Mouse (Mus musculus): ENCODE measurements around the gene Srsf12. TPM values are rescaled to one million over a fixed set of nuclear protein-coding genes. Genes with fewer than 3 reads are reported as not detected.

Gene Srsf12
- polyA plus RNA-seq (2014; fragmentation: Nextera tagmentation; extraction: Ambion mirVana) = 7.9 and 9.0 TPM in 2 replicates

- DNase-seq (ENCODE audit: low spot score) (peak; percentile 72), ATAC-seq (replicated peaks; ENCODE audit: low FRiP score) (peak; percentile 82)
- H3K4me2 ChIP-seq (ENCODE audit: low read depth, low read length, severe bottlenecking) = peak within 1 kb of the TSS; percentile 100
- H3K36me3 ChIP-seq (ENCODE audit: control insufficient read depth, insufficient read depth, low read length) = no peaks in the 10 kb centered on the region
- peak within 1 kb of the TSS; percentile 63 for H3K4me3 ChIP-seq (ENCODE audit: low read depth, low read length)
- H3K27me3 ChIP-seq (ENCODE audit: control insufficient read depth, insufficient read depth, low read length) = no peaks in the 10 kb centered on the region
- peak within 1 kb of the TSS; percentile 74 for H3K9ac ChIP-seq (ENCODE audit: low read length)
- no peaks in the 10 kb centered on the region for H3K9me3 ChIP-seq (ENCODE audit: control insufficient read depth, low read length)
- WGBS = 2% methylated on average over 58 of the region's 65 CpGs
- H3K4me1 ChIP-seq (replicated peaks; ENCODE audit: control insufficient read depth, insufficient read depth, low read length) = 0 out of 2 replicates have a peak, but pooled peaks cover 3% of the 10 kb centered on the region
- no peak within 1 kb of the TSS for H3K27ac ChIP-seq (ENCODE audit: low read depth, low read length)
Observed at GRCm38 (mm10) chr4:33208881-33209841, at the start of gene Srsf12. Gene Srsf12 (plus strand): TSS chr4:33208991.

DNA sequence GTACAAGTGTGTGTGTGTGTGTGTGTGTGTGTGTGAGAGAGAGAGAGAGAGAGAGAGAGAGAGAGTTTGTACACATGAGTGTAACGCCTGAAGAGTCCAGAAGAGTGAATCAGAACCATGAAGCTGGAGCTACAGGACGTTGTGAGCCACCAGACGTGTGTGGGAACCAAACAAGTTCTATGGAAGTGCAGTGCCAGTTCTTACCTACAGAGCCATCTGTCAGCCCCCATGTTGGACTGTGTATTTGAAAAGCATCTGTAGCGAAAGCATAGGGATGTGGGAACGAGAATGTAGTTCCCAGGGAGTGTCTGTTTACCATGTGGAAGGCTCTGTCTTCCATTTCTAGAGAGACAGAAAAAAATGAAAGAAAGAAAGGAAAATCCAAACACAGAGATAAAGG lies 25.3 kb upstream of the Srsf12 start:
- Histone ChIP-seq H3K4me3 (ENCODE audit: low read depth, low read length) (no peak overlapping the region), H3K4me1 (replicated peaks; ENCODE audit: control insufficient read depth, insufficient read depth, low read length) (no peaks in the 10 kb centered on the region; the same call in 1 of the 2 replicates), H3K9ac (ENCODE audit: low read length) (no peak overlapping the region), H3K4me2 (ENCODE audit: low read depth, low read length, severe bottlenecking) (no peak overlapping the region), H3K9me3 (ENCODE audit: control insufficient read depth, low read length) (no peaks in the 10 kb centered on the region), H3K36me3 (ENCODE audit: control insufficient read depth, insufficient read depth, low read length) (no peaks in the 10 kb centered on the region), H3K27ac (ENCODE audit: low read depth, low read length) (no peak overlapping the region), H3K27me3 (ENCODE audit: control insufficient read depth, insufficient read depth, low read length) (no peaks in the 10 kb centered on the region)
- 82% methylated on average over 5 of the region's 5 CpGs for WGBS
- DNase-seq (ENCODE audit: low spot score) (no peak), ATAC-seq (replicated peaks; ENCODE audit: low FRiP score) (no peak)

DNA sequence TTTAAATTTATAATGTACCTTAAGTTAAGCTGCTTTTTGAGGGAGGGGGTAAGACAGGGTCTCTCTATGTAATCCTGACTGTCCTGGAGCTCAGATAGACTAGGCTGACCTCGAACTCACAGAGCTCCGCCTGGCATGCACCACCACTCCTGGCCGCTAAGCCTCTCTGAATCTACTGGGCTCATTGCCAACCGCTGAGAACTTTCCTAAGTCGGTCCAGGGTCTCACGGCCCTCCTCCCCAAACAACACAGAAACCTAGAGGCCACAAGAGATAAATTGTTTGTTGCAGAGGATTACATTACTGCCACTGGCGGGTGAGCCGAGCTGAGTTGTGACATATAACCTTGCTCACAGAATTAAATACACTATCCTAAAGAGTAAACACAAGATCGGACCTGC lies 20.6 kb upstream of the Srsf12 start:
- H3K4me2 ChIP-seq (ENCODE audit: low read depth, low read length, severe bottlenecking) = peak overlapping the region; percentile 96; the same call in 1 of the 2 replicates
- H3K9me3 ChIP-seq (ENCODE audit: control insufficient read depth, low read length) = no peaks in the 10 kb centered on the region
- peak overlapping the region; percentile 62; the same call in 1 of the 2 replicates for H3K4me3 ChIP-seq (ENCODE audit: low read depth, low read length)

GRCm38 (mm10) chr4:33188781-33189734 lies 19.7 kb upstream of the Srsf12 start:
- Histone ChIP-seq H3K4me3 (ENCODE audit: low read depth, low read length) (peak overlapping the region; percentile 62), H3K4me2 (ENCODE audit: low read depth, low read length, severe bottlenecking) (peak overlapping the region; percentile 96), H3K27me3 (ENCODE audit: control insufficient read depth, insufficient read depth, low read length) (no peaks in the 10 kb centered on the region), H3K9ac (ENCODE audit: low read length) (peak overlapping the region; percentile 75), H3K27ac (ENCODE audit: low read depth, low read length) (peak overlapping the region; percentile 41; the same call in 1 of the 2 replicates), H3K4me1 (replicated peaks; ENCODE audit: control insufficient read depth, insufficient read depth, low read length) (no peaks in the 10 kb centered on the region; the same call in 1 of the 2 replicates), H3K9me3 (ENCODE audit: control insufficient read depth, low read length) (no peaks in the 10 kb centered on the region), H3K36me3 (ENCODE audit: control insufficient read depth, insufficient read depth, low read length) (no peaks in the 10 kb centered on the region)
- under 1% methylated on average over 112 of the region's 123 CpGs for WGBS
- ATAC-seq (replicated peaks; ENCODE audit: low FRiP score) (peak; percentile 89), DNase-seq (ENCODE audit: low spot score) (peak; percentile 88)

More for the DNA sequence above, 20.6 kb upstream of the Srsf12 start:
- no peak overlapping the region for H3K27ac ChIP-seq (ENCODE audit: low read depth, low read length)
- no peak overlapping the region for H3K9ac ChIP-seq (ENCODE audit: low read length)
- DNase-seq (ENCODE audit: low spot score) (peak; percentile 71), ATAC-seq (replicated peaks; ENCODE audit: low FRiP score) (no peak)
- no peaks in the 10 kb centered on the region for H3K36me3 ChIP-seq (ENCODE audit: control insufficient read depth, insufficient read depth, low read length)
- 16% methylated on average over 9 of the region's 9 CpGs for WGBS
- H3K27me3 ChIP-seq (ENCODE audit: control insufficient read depth, insufficient read depth, low read length) = no peaks in the 10 kb centered on the region
- no peaks in the 10 kb centered on the region; the same call in 1 of the 2 replicates for H3K4me1 ChIP-seq (replicated peaks; ENCODE audit: control insufficient read depth, insufficient read depth, low read length)

DNA sequence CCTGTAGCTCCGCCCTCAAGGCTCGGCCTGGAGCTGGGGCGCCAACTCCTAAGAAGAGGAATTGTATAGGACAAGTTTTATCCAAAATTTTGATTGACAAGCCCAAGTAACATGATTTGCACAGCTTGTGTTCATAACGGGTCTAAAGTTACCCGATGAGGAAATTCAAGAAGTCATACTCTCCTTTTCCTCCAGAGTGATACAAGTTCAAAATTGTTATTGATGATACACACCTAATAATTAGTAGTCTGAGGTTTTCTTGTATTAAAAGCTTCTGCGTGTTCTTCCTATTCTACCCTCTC lies 19.1 kb upstream of the Srsf12 start, which contains the start of gene Pm20d2:
Pm20d2 (minus strand) TSS at position 3 of the 302 bp plus-strand sequence.
- DNase-seq (ENCODE audit: low spot score) = no peak
- no peaks in the 10 kb centered on the region; the same call in 1 of the 2 replicates for H3K4me1 ChIP-seq (replicated peaks; ENCODE audit: control insufficient read depth, insufficient read depth, low read length)
- 16% methylated on average over 6 of the region's 6 CpGs for WGBS
- peak within 1 kb of the TSS; percentile 75 for H3K9ac ChIP-seq (ENCODE audit: low read length)
- H3K9me3 ChIP-seq (ENCODE audit: control insufficient read depth, low read length) = no peaks in the 10 kb centered on the region
- no peaks in the 10 kb centered on the region for H3K36me3 ChIP-seq (ENCODE audit: control insufficient read depth, insufficient read depth, low read length)
- peak within 1 kb of the TSS; percentile 62 for H3K4me3 ChIP-seq (ENCODE audit: low read depth, low read length)
- no peaks in the 10 kb centered on the region for H3K27me3 ChIP-seq (ENCODE audit: control insufficient read depth, insufficient read depth, low read length)
- ATAC-seq (replicated peaks; ENCODE audit: low FRiP score) = no peak
- H3K4me2 ChIP-seq (ENCODE audit: low read depth, low read length, severe bottlenecking) = peak within 1 kb of the TSS; percentile 96
- peak within 1 kb of the TSS; percentile 41; the same call in 1 of the 2 replicates for H3K27ac ChIP-seq (ENCODE audit: low read depth, low read length)

- Histone ChIP-seq H3K4me2 (ENCODE audit: low read depth, low read length, severe bottlenecking) (no peak overlapping the region), H3K27ac (ENCODE audit: low read depth, low read length) (no peak overlapping the region; the same call in 1 of the 2 replicates), H3K36me3 (ENCODE audit: control insufficient read depth, insufficient read depth, low read length) (no peaks in the 10 kb centered on the region), H3K4me1 (replicated peaks; ENCODE audit: control insufficient read depth, insufficient read depth, low read length) (no peaks in the 10 kb centered on the region), H3K27me3 (ENCODE audit: control insufficient read depth, insufficient read depth, low read length) (no peaks in the 10 kb centered on the region), H3K9me3 (ENCODE audit: control insufficient read depth, low read length) (no peaks in the 10 kb centered on the region), H3K9ac (ENCODE audit: low read length) (no peak overlapping the region), H3K4me3 (ENCODE audit: low read depth, low read length) (no peak overlapping the region)
- DNase-seq (ENCODE audit: low spot score) = no peak
- 3% methylated on average over 2 of the region's 2 CpGs for WGBS
- peak; percentile 53; the same call in 1 of the 2 replicates for ATAC-seq (replicated peaks; ENCODE audit: low FRiP score)
Observed at GRCm38 (mm10) chr4:33198117-33198516, 10.7 kb upstream of the Srsf12 start.

GRCm38 (mm10) chr4:33204682-33205081 lies 4.1 kb upstream of the Srsf12 start:
- Histone ChIP-seq H3K27ac (ENCODE audit: low read depth, low read length) (no peak overlapping the region), H3K4me3 (ENCODE audit: low read depth, low read length) (no peak overlapping the region), H3K27me3 (ENCODE audit: control insufficient read depth, insufficient read depth, low read length) (no peaks in the 10 kb centered on the region), H3K36me3 (ENCODE audit: control insufficient read depth, insufficient read depth, low read length) (no peaks in the 10 kb centered on the region), H3K4me1 (replicated peaks; ENCODE audit: control insufficient read depth, insufficient read depth, low read length) (0 out of 2 replicates have a peak, but pooled peaks cover 3% of the 10 kb centered on the region), H3K9ac (ENCODE audit: low read length) (no peak overlapping the region), H3K4me2 (ENCODE audit: low read depth, low read length, severe bottlenecking) (no peak overlapping the region), H3K9me3 (ENCODE audit: control insufficient read depth, low read length) (no peaks in the 10 kb centered on the region)
- peak; percentile 65; the same call in 1 of the 2 replicates for ATAC-seq (replicated peaks; ENCODE audit: low FRiP score)
- DNase-seq (ENCODE audit: low spot score) = peak; percentile 82
- 3% methylated on average over 4 of the region's 4 CpGs for WGBS

- DNase-seq (ENCODE audit: low spot score) = no peak
- no peaks in the 10 kb centered on the region for H3K27me3 ChIP-seq (ENCODE audit: control insufficient read depth, insufficient read depth, low read length)
- no peak overlapping the region for H3K27ac ChIP-seq (ENCODE audit: low read depth, low read length)
- no peak overlapping the region for H3K4me3 ChIP-seq (ENCODE audit: low read depth, low read length)
- 0 out of 2 replicates have a peak, but pooled peaks cover 3% of the 10 kb centered on the region for H3K4me1 ChIP-seq (replicated peaks; ENCODE audit: control insufficient read depth, insufficient read depth, low read length)
- ATAC-seq (replicated peaks; ENCODE audit: low FRiP score) = no peak
- H3K36me3 ChIP-seq (ENCODE audit: control insufficient read depth, insufficient read depth, low read length) = no peaks in the 10 kb centered on the region
- no peaks in the 10 kb centered on the region for H3K9me3 ChIP-seq (ENCODE audit: control insufficient read depth, low read length)
- WGBS = 69% methylated on average over 2 of the region's 2 CpGs
- no peak overlapping the region for H3K4me2 ChIP-seq (ENCODE audit: low read depth, low read length, severe bottlenecking)
- H3K9ac ChIP-seq (ENCODE audit: low read length) = no peak overlapping the region
Observed at GRCm38 (mm10) chr4:33207551-33207950, 1.2 kb upstream of the Srsf12 start.

All from forebrain, embryonic 11.5 days (tissue).